Mouse (Mus musculus): ENCODE measurements at regions not wholly inside any gene's neighbourhood (a gene's known extent, or its start where the extent isn't known, plus 50 kb on each side); places are given as distances from the start of the nearest gene placed in this dataset.
A peak's percentile ranks its signal among the peaks of the same experiment; 100 is the strongest.

DNA sequence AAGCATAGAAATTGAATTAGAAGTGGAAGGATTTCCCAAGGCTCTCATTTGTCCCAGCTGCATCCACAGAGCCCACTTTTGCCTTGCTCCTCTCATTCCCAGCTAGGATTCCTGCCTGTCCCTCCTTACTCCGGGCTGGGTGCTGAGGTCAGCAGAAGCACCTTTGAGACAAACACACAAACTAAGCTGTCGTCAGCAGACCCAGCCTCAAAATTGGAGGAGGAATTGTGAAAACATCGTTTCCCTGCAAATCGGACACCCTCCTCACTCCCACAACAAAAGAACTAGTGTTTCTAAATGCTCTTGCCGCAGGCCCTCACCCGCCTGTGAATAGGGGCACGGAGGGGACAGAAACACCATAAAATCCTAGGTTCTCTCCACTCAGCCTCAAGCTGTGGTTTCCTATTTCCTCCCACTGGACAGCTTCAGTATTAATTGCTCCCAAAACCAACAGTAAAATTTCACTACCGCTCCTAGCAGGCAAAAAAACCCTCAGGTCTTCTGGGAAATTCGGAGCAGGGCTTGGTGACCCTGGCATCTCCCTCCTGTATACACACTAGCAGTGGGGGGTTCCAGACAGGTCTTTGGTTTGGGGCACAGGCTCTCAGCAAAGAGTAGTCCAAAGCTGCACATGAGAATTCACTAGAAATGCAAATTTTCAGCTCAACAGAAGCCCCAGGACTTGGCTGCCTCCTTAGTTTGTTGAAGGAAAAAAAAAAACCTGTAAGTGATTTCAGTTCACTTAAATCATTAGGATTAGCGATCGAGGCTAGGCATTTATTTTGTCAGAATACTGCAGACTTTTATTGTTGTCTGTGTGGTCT, 123.5 kb upstream of the Adamts9 start:
- Histone ChIP-seq H3K27ac (replicated peaks; ENCODE audit: low read depth, low read length) (peak overlapping the region; percentile 84), H3K36me3 (ENCODE audit: control insufficient read depth, insufficient read depth, low read length) (no peaks in the 10 kb centered on the region), H3K9ac (ENCODE audit: low read length) (no peak overlapping the region), H3K9me3 (ENCODE audit: control insufficient read depth, low read length) (no peaks in the 10 kb centered on the region), H3K27me3 (ENCODE audit: control insufficient read depth, insufficient read depth, low read length) (no peaks in the 10 kb centered on the region), H3K4me2 (ENCODE audit: low read depth, severe bottlenecking) (peak overlapping the region; percentile 18; the same call in 1 of the 2 replicates), H3K4me3 (ENCODE audit: low read depth, low read length) (no peak overlapping the region), H3K4me1 (ENCODE audit: control insufficient read depth, insufficient read depth, low read length) (peaks cover 17% of the 10 kb centered on the region)
- DNase-seq (ENCODE audit: low spot score) (peak; percentile 73), ATAC-seq (ENCODE audit: insufficient number of reproducible peaks, low FRiP score, low TSS enrichment, low read depth) (peak; percentile 90)
- 14% methylated on average over 11 of the region's 11 CpGs for WGBS

- no peaks in the 10 kb centered on the region for H3K36me3 ChIP-seq (ENCODE audit: control insufficient read depth, insufficient read depth, low read length)
- H3K9me3 ChIP-seq (ENCODE audit: control insufficient read depth, low read length) = no peaks in the 10 kb centered on the region
- WGBS = 69% methylated on average over 12 of the region's 12 CpGs
- H3K27me3 ChIP-seq (ENCODE audit: control insufficient read depth, insufficient read depth, low read length) = no peaks in the 10 kb centered on the region
- ATAC-seq (ENCODE audit: insufficient number of reproducible peaks, low FRiP score, low TSS enrichment, low read depth) (peak; percentile 47; the same call in 1 of the 2 replicates), DNase-seq (ENCODE audit: low spot score) (no peak)
- H3K4me1 ChIP-seq (ENCODE audit: control insufficient read depth, insufficient read depth, low read length) = peaks cover 17% of the 10 kb centered on the region
- H3K27ac ChIP-seq (replicated peaks; ENCODE audit: low read depth, low read length) = peak overlapping the region; percentile 84
- H3K9ac ChIP-seq (ENCODE audit: low read length) = no peak overlapping the region
- H3K4me2 ChIP-seq (ENCODE audit: low read depth, severe bottlenecking) = peak overlapping the region; percentile 18; the same call in 1 of the 2 replicates
- H3K4me3 ChIP-seq (ENCODE audit: low read depth, low read length) = no peak overlapping the region
These were observed 122.7 kb upstream of the Adamts9 start for GRCm38 (mm10) chr6:93065917-93066552.

DNA sequence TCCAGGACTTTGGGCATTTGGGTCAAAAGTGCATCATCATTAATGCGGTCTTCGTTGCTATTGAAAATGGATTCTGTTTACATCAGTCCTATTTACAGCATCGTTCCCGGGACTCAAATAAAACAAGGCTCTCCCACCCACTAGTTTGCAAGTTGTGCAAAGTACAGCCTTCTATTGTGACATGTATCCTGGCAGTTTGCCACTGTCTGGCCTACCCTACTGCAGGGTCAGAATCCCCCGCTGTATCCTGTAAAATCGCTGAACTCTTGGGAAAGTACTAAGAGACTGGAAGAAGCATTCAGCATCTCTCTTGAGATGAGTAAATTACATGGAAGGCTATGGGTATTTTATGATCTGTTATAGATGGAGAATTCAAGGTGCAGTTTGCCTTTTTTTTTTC, 122.1 kb upstream of the Adamts9 start:
- Histone ChIP-seq H3K36me3 (ENCODE audit: control insufficient read depth, insufficient read depth, low read length) (no peaks in the 10 kb centered on the region), H3K27ac (replicated peaks; ENCODE audit: low read depth, low read length) (no peak overlapping the region), H3K27me3 (ENCODE audit: control insufficient read depth, insufficient read depth, low read length) (no peaks in the 10 kb centered on the region), H3K4me1 (ENCODE audit: control insufficient read depth, insufficient read depth, low read length) (peaks cover 17% of the 10 kb centered on the region), H3K4me3 (ENCODE audit: low read depth, low read length) (no peak overlapping the region), H3K9ac (ENCODE audit: low read length) (no peak overlapping the region), H3K9me3 (ENCODE audit: control insufficient read depth, low read length) (no peaks in the 10 kb centered on the region), H3K4me2 (ENCODE audit: low read depth, severe bottlenecking) (no peak overlapping the region)
- WGBS = 72% methylated on average over 6 of the region's 6 CpGs
- ATAC-seq (ENCODE audit: insufficient number of reproducible peaks, low FRiP score, low TSS enrichment, low read depth) (no peak), DNase-seq (ENCODE audit: low spot score) (no peak)

DNA sequence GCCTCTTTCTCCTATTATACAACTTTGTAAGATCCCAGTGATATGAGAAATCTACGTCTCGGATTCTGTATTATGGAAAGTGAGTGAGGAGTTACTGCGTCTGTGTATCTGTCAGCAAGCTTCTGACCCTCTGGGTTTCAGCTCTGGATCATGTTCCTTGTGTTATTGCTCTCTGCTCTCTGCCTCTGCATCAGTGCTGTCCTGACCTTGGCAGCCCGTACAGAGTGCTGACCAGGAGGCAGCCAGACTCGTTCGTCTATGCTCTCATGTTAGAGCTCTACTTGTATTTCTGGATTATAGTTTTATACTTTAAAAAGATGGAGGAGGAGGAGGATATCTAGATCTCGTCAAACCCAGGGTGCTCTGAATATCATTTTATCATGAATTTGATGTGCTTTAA, 121.1 kb upstream of the Adamts9 start:
- Histone ChIP-seq H3K27me3 (ENCODE audit: control insufficient read depth, insufficient read depth, low read length) (no peaks in the 10 kb centered on the region), H3K4me3 (ENCODE audit: low read depth, low read length) (no peak overlapping the region), H3K9me3 (ENCODE audit: control insufficient read depth, low read length) (no peaks in the 10 kb centered on the region), H3K36me3 (ENCODE audit: control insufficient read depth, insufficient read depth, low read length) (no peaks in the 10 kb centered on the region), H3K9ac (ENCODE audit: low read length) (no peak overlapping the region), H3K4me1 (ENCODE audit: control insufficient read depth, insufficient read depth, low read length) (peaks cover 17% of the 10 kb centered on the region), H3K27ac (replicated peaks; ENCODE audit: low read depth, low read length) (no peak overlapping the region), H3K4me2 (ENCODE audit: low read depth, severe bottlenecking) (no peak overlapping the region)
- 81% methylated on average over 7 of the region's 7 CpGs for WGBS
- no peak for ATAC-seq (ENCODE audit: insufficient number of reproducible peaks, low FRiP score, low TSS enrichment, low read depth)
- DNase-seq (ENCODE audit: low spot score) = no peak

DNA sequence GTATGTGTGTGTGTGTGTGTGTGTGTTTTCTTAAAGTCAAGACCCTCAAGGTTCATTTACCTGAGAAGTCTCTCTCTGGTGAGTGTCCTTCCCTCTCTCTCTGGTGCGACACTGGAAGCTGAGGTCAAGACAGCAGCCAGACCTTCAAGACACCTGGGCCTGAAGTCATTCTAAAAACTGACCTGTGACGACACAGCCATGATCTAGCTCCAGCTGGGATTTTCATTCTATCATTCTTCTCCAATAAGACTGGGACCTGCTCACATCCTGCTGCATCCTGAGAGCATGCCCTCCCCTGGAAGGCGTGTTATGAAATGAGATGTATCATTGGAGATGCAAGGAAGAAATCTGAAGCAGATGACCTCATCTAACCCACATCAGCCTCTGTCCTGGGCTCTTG, 118.4 kb upstream of the Adamts9 start:
- H3K36me3 ChIP-seq (ENCODE audit: control insufficient read depth, insufficient read depth, low read length) = no peaks in the 10 kb centered on the region

DNA sequence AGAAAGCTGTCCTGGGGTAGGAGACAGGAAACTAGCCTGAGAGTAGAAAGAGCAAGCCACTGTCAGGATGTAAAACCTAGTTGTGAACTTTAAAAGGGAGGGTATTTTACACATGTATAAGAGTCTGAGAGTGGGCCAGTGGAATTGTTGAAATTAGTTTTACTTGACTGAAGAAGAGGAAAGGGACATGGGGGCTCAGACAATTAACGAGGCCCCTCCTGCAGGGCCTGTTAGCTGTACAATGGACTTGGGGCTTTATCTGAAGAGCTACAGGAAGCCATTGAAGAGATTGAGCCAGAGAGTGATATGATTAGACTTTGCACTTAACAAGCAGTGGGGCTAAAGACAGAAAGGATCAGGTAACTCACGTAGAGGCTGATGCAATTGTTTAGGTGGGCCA, 102.2 kb upstream of the Adamts9 start:
- no peak overlapping the region for H3K4me3 ChIP-seq (ENCODE audit: low read depth, low read length)
- H3K4me2 ChIP-seq (ENCODE audit: low read depth, severe bottlenecking) = no peak overlapping the region
- no peaks in the 10 kb centered on the region for H3K9me3 ChIP-seq (ENCODE audit: control insufficient read depth, low read length)
- no peaks in the 10 kb centered on the region for H3K4me1 ChIP-seq (ENCODE audit: control insufficient read depth, insufficient read depth, low read length)
- DNase-seq (ENCODE audit: low spot score) (no peak), ATAC-seq (ENCODE audit: insufficient number of reproducible peaks, low FRiP score, low TSS enrichment, low read depth) (no peak)
- WGBS = 76% methylated on average over 2 of the region's 2 CpGs
- no peaks in the 10 kb centered on the region for H3K36me3 ChIP-seq (ENCODE audit: control insufficient read depth, insufficient read depth, low read length)
- H3K27ac ChIP-seq (replicated peaks; ENCODE audit: low read depth, low read length) = no peak overlapping the region
- H3K27me3 ChIP-seq (ENCODE audit: control insufficient read depth, insufficient read depth, low read length) = no peaks in the 10 kb centered on the region
- H3K9ac ChIP-seq (ENCODE audit: low read length) = no peak overlapping the region

More for the DNA sequence above, 118.4 kb upstream of the Adamts9 start:
- Histone ChIP-seq H3K4me1 (ENCODE audit: control insufficient read depth, insufficient read depth, low read length) (peaks cover 14% of the 10 kb centered on the region), H3K9me3 (ENCODE audit: control insufficient read depth, low read length) (no peaks in the 10 kb centered on the region), H3K4me3 (ENCODE audit: low read depth, low read length) (no peak overlapping the region), H3K4me2 (ENCODE audit: low read depth, severe bottlenecking) (no peak overlapping the region), H3K27ac (replicated peaks; ENCODE audit: low read depth, low read length) (no peak overlapping the region), H3K9ac (ENCODE audit: low read length) (no peak overlapping the region), H3K27me3 (ENCODE audit: control insufficient read depth, insufficient read depth, low read length) (no peaks in the 10 kb centered on the region)
- 78% methylated on average over 3 of the region's 3 CpGs for WGBS
- ATAC-seq (ENCODE audit: insufficient number of reproducible peaks, low FRiP score, low TSS enrichment, low read depth) (no peak), DNase-seq (ENCODE audit: low spot score) (no peak)

GRCm38 (mm10) chr6:93041041-93041440, 97.7 kb upstream of the Adamts9 start:
- DNase-seq (ENCODE audit: low spot score) = no peak
- no peak overlapping the region for H3K4me3 ChIP-seq (ENCODE audit: low read depth, low read length)
- no peaks in the 10 kb centered on the region for H3K27me3 ChIP-seq (ENCODE audit: control insufficient read depth, insufficient read depth, low read length)
- no peak overlapping the region for H3K27ac ChIP-seq (replicated peaks; ENCODE audit: low read depth, low read length)
- H3K4me1 ChIP-seq (ENCODE audit: control insufficient read depth, insufficient read depth, low read length) = no peaks in the 10 kb centered on the region
- no peak overlapping the region for H3K4me2 ChIP-seq (ENCODE audit: low read depth, severe bottlenecking)
- no peaks in the 10 kb centered on the region for H3K9me3 ChIP-seq (ENCODE audit: control insufficient read depth, low read length)
- 93% methylated on average over 3 of the region's 3 CpGs for WGBS
- H3K9ac ChIP-seq (ENCODE audit: low read length) = no peak overlapping the region
- H3K36me3 ChIP-seq (ENCODE audit: control insufficient read depth, insufficient read depth, low read length) = no peaks in the 10 kb centered on the region
- no peak for ATAC-seq (ENCODE audit: insufficient number of reproducible peaks, low FRiP score, low TSS enrichment, low read depth)

DNA sequence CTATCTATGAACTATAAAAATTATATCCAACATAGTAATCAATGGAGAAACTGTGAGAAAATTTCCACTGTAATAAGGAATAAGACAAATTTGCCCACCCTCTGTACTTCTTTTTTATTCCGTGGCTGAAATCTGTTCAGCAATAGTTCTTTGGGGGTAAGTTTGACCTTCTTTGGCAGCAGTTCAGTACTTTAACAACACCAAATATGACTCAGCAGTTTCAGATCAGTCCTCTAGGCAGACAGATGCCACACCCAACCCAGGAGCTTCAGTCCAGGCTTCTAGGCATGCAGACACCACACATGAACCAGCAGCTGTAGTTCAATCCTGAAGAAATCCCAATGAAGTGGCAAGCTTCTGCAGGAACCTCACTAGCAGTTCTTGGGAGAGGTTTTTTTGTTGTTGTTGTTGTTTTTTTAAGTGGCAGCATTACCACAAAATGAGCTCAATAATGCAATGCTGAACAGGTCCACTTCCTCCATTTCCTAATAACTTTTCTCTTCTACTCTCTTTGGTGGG, 88.6 kb upstream of the Adamts9 start:
- Histone ChIP-seq H3K4me1 (ENCODE audit: control insufficient read depth, insufficient read depth, low read length) (no peaks in the 10 kb centered on the region), H3K9me3 (ENCODE audit: control insufficient read depth, low read length) (no peaks in the 10 kb centered on the region), H3K27ac (replicated peaks; ENCODE audit: low read depth, low read length) (no peak overlapping the region), H3K4me2 (ENCODE audit: low read depth, severe bottlenecking) (no peak overlapping the region), H3K36me3 (ENCODE audit: control insufficient read depth, insufficient read depth, low read length) (no peaks in the 10 kb centered on the region), H3K27me3 (ENCODE audit: control insufficient read depth, insufficient read depth, low read length) (no peaks in the 10 kb centered on the region), H3K9ac (ENCODE audit: low read length) (no peak overlapping the region), H3K4me3 (ENCODE audit: low read depth, low read length) (no peak overlapping the region)
- WGBS = 94% methylated on average over 1 of the region's 1 CpGs
- DNase-seq (ENCODE audit: low spot score) (no peak), ATAC-seq (ENCODE audit: insufficient number of reproducible peaks, low FRiP score, low TSS enrichment, low read depth) (no peak)
